Mouse (Mus musculus) layer of hippocampus, adult 9-11 months (tissue): ENCODE measurements around the gene Slc39a7.

Experiments
- DNase-seq: peaks from one replicate; pipeline ENCODE4 v3.0.0; 2022

Gene Slc39a7

GRCm38 (mm10) chr17:34031465-34032173 is at the start of gene Slc39a7, which contains the start of gene Rxrb:
Gene Slc39a7, minus strand, starts transcription at chr17:34031682.
Gene Rxrb, plus strand, starts transcription at chr17:34031812.
- DNase-seq: peak; percentile 98

DNA sequence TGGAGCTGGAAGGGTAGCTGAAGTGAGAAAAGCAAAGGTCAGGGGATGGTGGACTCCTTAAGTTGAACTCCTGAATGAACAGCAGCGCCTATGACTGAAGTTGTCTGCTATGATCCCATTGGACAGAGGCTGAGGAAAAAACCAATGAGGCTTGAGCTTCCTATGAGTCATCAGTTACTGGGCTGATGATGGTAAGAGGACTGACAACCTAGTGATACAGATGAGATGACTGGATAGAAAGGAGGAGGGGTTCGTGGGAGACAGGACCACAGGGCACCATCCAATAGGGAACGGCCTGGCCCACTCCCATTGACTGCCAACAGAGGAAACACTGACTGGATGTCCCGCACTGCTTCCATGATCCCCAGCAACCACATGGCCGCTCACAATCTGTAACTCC is 48.1 kb upstream of the Slc39a7 start:
- peak; percentile 65 for DNase-seq

GRCm38 (mm10) chr17:34079002-34079401 is 47.5 kb upstream of the Slc39a7 start:
- DNase-seq: no peak

DNA sequence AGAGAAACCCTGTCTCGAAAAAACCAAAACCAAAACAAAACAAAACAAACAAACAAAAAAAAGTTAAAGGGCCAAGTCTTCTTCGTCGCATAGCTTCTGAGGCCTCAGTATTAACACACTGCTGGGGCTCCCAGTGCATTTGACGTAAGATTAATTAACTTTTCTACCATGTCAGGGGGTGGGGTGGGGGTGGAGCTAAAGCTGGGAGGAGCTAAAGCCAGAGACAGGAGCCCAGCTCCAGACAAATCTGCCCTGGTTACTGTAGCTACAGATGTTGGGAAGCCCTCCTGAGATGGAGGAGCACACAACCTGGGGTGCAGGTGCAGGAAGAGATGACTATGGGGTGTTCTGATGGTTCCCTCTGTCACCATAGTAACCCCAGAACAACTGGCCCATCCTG is 46.7 kb upstream of the Slc39a7 start:
- no peak for DNase-seq

DNA sequence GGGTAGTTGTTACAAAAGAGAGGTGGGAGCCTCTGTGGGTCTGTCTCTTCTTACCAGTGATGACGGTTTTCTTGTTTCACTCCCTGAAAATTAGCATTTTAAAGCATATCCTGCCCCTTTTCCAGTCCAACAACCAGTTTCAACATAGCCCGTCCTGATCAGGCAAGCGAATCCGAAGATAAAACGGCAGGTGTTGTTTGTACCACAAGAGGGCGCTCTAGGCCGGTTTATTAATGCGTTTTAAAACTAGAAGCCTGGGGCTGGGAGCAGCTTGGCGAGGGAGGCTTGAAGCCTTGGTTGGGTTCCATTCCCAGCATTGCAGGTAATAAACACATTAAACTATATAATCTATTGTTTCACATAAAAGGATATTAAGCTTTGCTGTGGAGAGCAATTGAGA is 46.1 kb upstream of the Slc39a7 start:
- peak; percentile 52 for DNase-seq

GRCm38 (mm10) chr17:34075271-34075670 is 43.8 kb upstream of the Slc39a7 start:
- peak; percentile 68 for DNase-seq

DNA sequence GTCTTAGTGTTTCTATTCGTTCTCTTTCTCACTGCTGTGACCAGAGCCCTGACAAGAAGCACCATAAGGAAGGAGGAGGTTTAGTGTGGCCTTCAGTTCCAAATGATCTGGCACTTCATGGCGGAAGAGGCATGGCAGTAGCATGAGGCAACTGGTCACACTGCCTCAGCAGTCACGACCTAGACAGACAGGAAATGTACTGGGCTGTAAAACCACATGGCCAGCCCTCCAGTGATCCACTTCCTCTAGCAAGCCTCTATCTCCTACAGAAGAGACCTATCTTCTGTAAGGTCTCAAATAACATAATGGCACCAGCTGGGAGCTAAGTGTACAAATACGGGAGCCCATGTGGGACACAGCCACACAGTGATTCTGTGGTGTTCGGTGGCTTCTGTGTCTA is 40.6 kb upstream of the Slc39a7 start:
- no peak for DNase-seq

DNA sequence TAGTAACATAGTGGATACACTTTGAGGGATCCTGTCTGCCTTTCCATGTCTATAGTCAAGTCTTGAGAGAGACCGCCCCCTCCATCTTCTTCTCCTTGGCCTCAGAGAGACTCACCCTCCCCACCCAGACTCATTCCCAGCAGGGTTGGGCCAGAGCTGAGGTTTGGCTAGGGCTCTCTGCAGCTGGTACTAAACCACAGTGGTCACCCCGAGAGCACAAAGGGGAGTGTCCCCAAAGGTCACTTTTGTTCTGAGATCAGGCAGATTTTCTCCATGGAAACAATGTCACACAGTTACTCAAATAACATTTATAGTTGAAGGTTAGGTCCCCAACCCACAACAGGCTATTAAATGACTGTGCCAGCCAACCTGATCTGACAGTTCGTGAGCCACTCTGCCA is 37.4 kb upstream of the Slc39a7 start:
- DNase-seq: no peak

GRCm38 (mm10) chr17:34057224-34057623 is 25.7 kb upstream of the Slc39a7 start:
- DNase-seq: no peak

DNA sequence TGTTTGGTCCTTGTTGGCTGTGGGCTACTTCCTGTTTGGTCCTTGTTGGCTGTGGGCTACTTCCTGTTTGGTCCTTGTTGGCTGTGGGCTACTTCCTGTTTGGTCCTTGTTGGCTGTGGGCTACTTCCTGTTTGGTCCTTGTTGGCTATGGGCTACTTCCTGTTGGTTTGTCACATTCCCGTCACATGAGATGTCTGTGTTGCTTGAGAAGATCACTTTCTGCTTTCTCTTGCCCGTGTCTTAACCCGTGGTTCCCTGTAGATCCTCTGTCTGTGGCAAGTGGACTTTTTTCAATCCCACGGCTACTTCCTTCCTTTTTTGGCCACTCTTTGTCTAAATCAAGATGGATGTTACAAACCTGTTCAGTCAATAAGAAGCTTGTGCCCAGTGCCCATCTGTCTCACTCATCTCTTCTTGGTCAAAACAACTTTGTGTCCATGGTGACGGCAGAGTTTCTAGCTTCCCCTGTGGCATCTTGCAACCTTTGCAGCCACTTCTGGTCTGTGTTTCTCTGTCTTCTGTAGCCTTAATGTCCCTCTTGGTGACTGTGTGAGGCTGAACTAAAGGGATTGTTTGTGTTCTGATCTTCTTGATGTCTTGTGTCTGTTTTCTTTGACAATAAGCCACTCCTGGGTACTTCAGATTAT is 16.0 kb upstream of the Slc39a7 start:
- no peak for DNase-seq

DNA sequence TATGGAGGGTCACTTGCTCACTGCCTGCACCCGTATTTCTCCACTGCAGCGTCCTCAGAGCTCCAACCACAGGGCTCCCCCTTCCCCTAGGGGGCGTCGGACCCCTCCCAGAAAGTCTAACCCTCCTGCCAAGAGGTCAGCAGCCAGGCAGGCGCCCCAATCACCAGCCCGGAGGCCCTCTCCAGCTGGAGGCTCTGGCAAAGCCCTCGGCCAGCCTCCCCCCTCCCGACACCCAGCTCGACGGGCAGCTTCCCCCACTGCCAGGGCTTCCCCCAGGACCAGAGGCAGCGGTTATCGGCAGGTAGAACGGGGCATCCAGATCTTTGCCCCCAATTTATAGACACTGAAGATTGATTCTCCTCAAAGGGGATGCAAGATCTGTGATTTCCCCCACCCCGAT is 14.5 kb upstream of the Slc39a7 start:
- no peak for DNase-seq

GRCm38 (mm10) chr17:34039562-34040450 is 8.3 kb upstream of the Slc39a7 start:
- DNase-seq: no peak

- peak; percentile 44 for DNase-seq
Observed at GRCm38 (mm10) chr17:34038878-34039561, 7.5 kb upstream of the Slc39a7 start, which contains the start of gene Col11a2. Gene Col11a2, plus strand, starts transcription at chr17:34039437.

- peak; percentile 84 for DNase-seq
Observed at GRCm38 (mm10) chr17:34038440-34038839, 7.0 kb upstream of the Slc39a7 start.

DNA sequence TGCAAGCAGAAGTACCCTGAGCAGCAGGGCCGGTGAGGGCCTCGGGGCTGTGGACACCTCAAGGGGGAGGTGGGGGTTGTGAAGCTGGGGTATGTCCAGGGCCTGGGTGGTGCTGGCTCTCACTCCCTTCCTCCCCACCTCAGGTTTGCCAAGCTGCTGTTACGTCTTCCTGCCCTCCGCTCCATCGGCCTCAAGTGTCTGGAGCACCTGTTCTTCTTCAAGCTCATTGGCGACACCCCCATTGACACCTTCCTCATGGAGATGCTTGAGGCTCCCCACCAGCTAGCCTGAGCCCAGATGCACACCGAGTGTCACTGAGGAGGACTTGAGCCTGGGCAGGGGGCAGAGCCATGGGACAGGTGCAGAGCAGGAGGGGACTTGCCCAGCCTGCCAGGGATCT is 5.8 kb upstream of the Slc39a7 start:
- DNase-seq: no peak

DNA sequence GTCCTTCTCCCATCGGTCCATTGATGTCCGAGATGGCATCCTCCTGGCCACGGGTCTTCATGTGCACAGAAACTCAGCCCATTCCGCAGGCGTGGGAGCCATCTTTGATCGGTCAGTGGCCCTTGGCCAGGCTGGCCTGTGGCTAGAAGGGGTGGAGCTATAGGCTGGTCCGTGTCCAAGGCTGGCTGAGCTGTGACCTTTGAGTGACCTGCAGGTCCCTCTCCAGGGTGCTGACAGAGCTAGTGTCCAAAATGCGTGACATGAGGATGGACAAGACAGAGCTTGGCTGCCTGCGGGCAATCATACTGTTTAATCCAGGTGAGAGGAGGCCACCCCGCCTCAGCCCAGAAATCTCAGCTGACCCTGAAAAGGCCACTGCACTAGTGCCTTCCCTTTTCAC is 5.2 kb upstream of the Slc39a7 start:
- DNase-seq: peak; percentile 54

GRCm38 (mm10) chr17:34035517-34035916 is 4.0 kb upstream of the Slc39a7 start:
- no peak for DNase-seq

GRCm38 (mm10) chr17:34034064-34034463 is 2.6 kb upstream of the Slc39a7 start:
- peak; percentile 57 for DNase-seq

GRCm38 (mm10) chr17:34033441-34033840 is 2.0 kb upstream of the Slc39a7 start:
- no peak for DNase-seq

DNA sequence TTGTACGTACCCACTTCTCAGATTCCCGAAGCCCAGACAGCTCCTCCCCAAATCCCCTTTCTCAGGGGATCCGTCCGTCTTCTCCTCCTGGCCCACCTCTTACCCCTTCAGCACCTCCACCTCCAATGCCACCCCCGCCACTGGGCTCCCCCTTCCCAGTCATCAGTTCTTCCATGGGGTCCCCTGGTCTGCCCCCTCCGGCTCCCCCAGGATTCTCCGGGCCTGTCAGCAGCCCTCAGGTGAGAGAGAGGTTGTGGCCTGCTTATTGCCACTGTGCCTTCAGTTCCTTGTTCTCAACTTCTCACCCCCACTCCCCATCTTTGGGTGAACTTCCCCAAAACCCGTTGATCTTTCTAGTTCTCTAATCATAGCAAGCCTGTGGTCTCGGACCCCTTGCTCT is 1.3 kb upstream of the Slc39a7 start:
- DNase-seq: no peak

GRCm38 (mm10) chr17:34032174-34032632 is 721 bp upstream of the Slc39a7 start:
- DNase-seq: peak; percentile 45

- peak; percentile 52 for DNase-seq
Observed at GRCm38 (mm10) chr17:34030861-34031326, 588 bp downstream of the Slc39a7 start.
